Mouse (Mus musculus): ENCODE data around the gene Orai1.

Gene Orai1

GRCm38 (mm10) chr5:123068115-123068514, 53.2 kb downstream of the Orai1 start, which contains the start of gene Tmem120b:
Gene Tmem120b, plus strand, starts transcription at chr5:123068415.
- DNase-seq (ENCODE audit: low spot score) = no peak

- DNase-seq (ENCODE audit: low spot score) = no peak
Observed at GRCm38 (mm10) chr5:123068714-123069113, 53.8 kb downstream of the Orai1 start.

- DNase-seq (ENCODE audit: low spot score) = peak; percentile 92
Observed at GRCm38 (mm10) chr5:123075576-123076418, 60.9 kb downstream of the Orai1 start.

- DNase-seq (ENCODE audit: low spot score) = peak; percentile 72
Observed at GRCm38 (mm10) chr5:123076419-123077281, 61.8 kb downstream of the Orai1 start.

- DNase-seq (ENCODE audit: low spot score) = no peak
Observed at GRCm38 (mm10) chr5:123079568-123079967, 64.7 kb downstream of the Orai1 start.

- peak; percentile 50 for DNase-seq (ENCODE audit: low spot score)
Observed at GRCm38 (mm10) chr5:123080041-123080440, 65.2 kb downstream of the Orai1 start.
